Mouse (Mus musculus): Measurements from ENCODE around the gene Ptk7. TPM values are rescaled to one million over a fixed set of nuclear protein-coding genes. Genes with fewer than 3 reads are reported as not detected.
"Not testable (repeated sequence)": the region's sequence is repeated elsewhere in the genome, so short reads cannot be mapped to it uniquely, and the experiment has no call there.

Gene Ptk7
- polyA plus RNA-seq, 1 experiment from 2014 or later, result 0.04 TPM

GRCm38 (mm10) chr17:46578650-46579049, 50.7 kb downstream of the Ptk7 start:
- WGBS (ENCODE audit: missing documents), result 92% methylated on average over 5 of the region's 5 CpGs
- H3K4me3 ChIP-seq (ENCODE audit: inconsistent target), result no peak overlapping the region
- no peaks in the 10 kb centered on the region for H3K36me3 ChIP-seq (ENCODE audit: inconsistent target)
- H3K27ac ChIP-seq, result no peak overlapping the region
- no peaks in the 10 kb centered on the region for H3K79me2 ChIP-seq (ENCODE audit: inconsistent target)

DNA sequence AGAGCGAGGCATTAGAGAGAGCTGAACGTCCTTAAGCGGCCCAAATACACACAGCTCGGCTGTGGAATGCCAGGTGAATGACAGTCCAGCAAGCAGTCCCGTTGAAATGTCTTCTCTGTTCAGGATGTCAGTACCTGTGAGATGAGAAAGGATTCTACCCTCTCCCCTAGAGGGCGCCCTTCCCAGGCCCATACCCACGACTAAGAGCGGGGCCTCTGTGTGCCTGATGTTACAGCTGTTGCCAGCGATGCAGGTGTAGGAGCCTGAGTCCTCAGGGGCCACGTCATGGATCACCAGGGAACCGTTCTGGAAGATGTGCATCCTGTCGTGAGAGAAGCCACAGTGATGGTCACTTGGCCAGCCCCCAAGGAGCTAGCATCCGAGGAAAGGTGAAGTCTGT, 53.2 kb downstream of the Ptk7 start:
- Histone ChIP-seq H3K36me3 (ENCODE audit: inconsistent target) (no peaks in the 10 kb centered on the region), H3K79me2 (ENCODE audit: inconsistent target) (no peaks in the 10 kb centered on the region), H3K4me3 (ENCODE audit: inconsistent target) (no peak overlapping the region), H3K27ac (no peak overlapping the region)
- WGBS (ENCODE audit: missing documents), result 82% methylated on average over 13 of the region's 13 CpGs

DNA sequence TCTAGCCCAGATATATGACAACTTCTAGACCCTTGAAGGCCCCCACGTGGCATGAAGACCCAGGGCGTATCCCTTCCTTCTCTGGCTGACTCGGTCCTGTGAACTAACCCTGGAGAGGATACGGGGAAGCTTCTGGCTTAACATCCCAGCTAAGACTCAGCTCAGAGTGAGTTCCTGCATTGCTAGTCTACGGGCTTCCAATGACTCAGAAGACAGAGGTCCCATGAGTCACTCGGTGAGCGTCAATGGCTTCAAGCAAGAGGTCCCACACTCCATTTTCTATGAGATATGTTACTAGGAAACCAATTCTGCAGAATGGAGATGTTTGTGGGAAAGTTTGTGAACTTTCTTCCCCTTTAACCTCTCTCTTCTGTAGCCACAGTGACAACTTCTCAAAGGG, 54.8 kb downstream of the Ptk7 start:
- Histone ChIP-seq H3K79me2 (ENCODE audit: inconsistent target) (no peaks in the 10 kb centered on the region), H3K4me3 (ENCODE audit: inconsistent target) (no peak overlapping the region), H3K36me3 (ENCODE audit: inconsistent target) (no peaks in the 10 kb centered on the region), H3K27ac (no peak overlapping the region)
- 88% methylated on average over 7 of the region's 7 CpGs for WGBS (ENCODE audit: missing documents)

DNA sequence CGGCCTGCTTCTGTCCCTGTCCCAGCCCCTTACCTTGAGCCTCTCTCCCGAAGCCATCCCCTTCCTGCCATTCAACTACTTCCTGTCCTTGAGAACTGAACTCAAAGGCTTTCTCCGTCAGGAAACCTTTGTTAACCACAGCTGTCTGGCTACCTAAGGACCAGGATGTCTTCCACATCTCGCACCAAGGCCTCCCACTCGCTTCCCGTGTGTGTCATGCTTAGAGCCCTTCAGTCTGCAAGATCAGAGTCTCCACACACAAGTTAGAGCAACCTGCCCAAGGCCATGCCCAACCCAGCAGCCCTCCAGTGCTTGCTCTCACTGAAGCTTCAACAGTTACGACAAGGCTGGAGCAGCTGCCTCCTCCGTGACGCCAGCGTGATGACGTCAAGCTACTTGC, 58.3 kb downstream of the Ptk7 start:
- WGBS (ENCODE audit: missing documents), result 83% methylated on average over 11 of the region's 11 CpGs
- Histone ChIP-seq H3K27ac (no peak overlapping the region), H3K4me3 (ENCODE audit: inconsistent target) (no peak overlapping the region), H3K36me3 (ENCODE audit: inconsistent target) (no peaks in the 10 kb centered on the region), H3K79me2 (ENCODE audit: inconsistent target) (no peaks in the 10 kb centered on the region)

GRCm38 (mm10) chr17:46559146-46559545, 70.2 kb downstream of the Ptk7 start:
- peaks cover 10% of the 10 kb centered on the region for H3K79me2 ChIP-seq (ENCODE audit: inconsistent target)
- H3K27ac ChIP-seq, result no peak overlapping the region
- H3K4me3 ChIP-seq (ENCODE audit: inconsistent target), result no peak overlapping the region
- WGBS (ENCODE audit: missing documents), result 93% methylated on average over 6 of the region's 6 CpGs
- no peaks in the 10 kb centered on the region for H3K36me3 ChIP-seq (ENCODE audit: inconsistent target)

GRCm38 (mm10) chr17:46558151-46558550, 71.2 kb downstream of the Ptk7 start:
- H3K36me3 ChIP-seq (ENCODE audit: inconsistent target), result no peaks in the 10 kb centered on the region
- peaks cover 20% of the 10 kb centered on the region for H3K79me2 ChIP-seq (ENCODE audit: inconsistent target)
- 61% methylated on average over 4 of the region's 5 CpGs for WGBS (ENCODE audit: missing documents)
- no peak overlapping the region for H3K4me3 ChIP-seq (ENCODE audit: inconsistent target)
- no peak overlapping the region; the same call in 1 of the 2 replicates for H3K27ac ChIP-seq

DNA sequence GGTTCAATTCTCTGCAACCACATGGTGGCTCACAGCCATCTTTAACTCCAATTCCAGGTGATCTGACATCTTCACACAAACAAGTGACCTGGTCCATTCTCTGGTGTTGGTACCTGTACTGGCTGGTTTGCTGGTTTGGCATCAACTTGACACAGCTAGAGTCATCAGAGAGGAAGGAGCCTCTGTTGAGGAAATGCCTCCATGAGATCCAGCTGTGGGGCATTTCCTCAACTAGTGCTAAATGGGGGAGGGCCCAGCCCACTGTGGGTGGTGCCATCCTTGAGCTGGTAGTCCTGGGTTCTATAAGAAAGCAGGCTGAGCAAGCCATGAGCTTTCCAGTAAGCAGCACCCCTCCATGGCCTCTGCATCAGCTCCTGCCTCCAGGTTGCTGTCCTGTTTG, 72.0 kb downstream of the Ptk7 start:
- Histone ChIP-seq H3K27ac (peak overlapping the region; percentile 65), H3K79me2 (ENCODE audit: inconsistent target) (peaks cover 27% of the 10 kb centered on the region)
- not testable (repeated sequence) for H3K36me3 ChIP-seq (ENCODE audit: inconsistent target); H3K4me3 ChIP-seq (ENCODE audit: inconsistent target)

DNA sequence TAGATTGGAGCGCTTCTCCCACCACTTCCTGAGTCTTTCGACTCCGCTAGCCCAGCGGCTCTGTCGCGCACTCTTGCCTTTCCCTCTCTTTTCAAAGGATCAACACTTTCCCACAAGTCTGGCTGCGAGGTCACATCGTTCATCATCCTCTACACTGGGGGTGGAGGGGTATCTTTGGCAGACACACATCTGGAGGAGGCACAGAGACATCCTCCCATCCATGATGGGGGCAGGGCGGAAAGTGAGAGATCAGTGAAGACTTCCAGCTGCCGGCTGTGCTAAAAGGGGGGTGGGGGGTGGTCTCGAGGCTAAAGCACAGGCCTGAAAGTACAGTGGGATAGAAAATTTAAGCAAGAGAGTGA, 72.7 kb downstream of the Ptk7 start:
- H3K27ac ChIP-seq, result peak overlapping the region; percentile 65
- WGBS (ENCODE audit: missing documents), result under 1% methylated on average over 11 of the region's 11 CpGs
- peak overlapping the region; percentile 45 for H3K4me3 ChIP-seq (ENCODE audit: inconsistent target)
- H3K79me2 ChIP-seq (ENCODE audit: inconsistent target), result peaks cover 35% of the 10 kb centered on the region
- peaks cover 4% of the 10 kb centered on the region; the same call in 1 of the 2 replicates for H3K36me3 ChIP-seq (ENCODE audit: inconsistent target)

DNA sequence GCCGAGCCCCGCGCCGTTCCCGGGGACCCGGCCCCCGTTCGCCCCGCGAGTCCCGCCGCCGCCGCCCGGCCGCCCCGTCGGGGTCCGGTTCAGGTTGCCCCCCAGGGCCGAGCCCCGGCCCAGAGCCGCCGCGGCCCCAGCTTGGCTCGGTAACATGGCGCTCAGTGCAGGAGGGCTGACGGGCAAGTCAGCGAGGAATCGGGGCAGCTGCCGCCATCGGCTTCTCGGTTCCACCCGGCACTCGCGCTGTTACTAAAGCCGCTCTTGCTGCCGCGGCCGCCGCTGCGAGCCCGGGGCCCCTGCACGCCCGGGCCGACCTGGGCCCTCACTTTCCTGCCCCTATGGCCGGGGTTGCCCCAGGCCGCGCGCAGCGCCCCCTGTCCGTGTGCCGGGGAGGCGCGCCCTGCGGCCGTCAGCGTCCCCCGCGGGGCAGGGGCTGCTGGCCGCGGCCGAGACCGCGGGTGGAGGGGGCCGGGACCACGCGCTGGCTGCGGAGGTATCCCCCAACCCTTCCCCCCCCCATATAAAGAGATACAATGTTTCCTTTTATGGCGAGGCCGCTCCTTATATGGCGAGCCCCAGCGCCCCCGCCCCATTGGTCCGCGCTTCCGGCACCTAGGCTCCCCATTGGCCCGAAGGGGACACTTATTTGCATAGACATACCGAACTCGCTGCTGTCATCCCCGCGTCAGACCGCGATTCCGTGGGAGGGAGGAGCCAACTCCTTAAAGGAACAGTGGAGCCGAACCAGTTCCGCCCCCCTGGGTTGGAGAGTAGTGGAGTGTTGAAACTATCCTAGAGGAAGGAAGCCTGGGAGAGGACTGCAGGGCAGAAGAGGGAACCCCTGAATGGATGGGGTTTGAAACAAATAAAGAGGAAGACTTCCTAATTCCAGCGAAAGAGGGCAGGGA, 73.4 kb downstream of the Ptk7 start, which contains the start of gene Srf:
Gene Srf (minus strand): TSS at position 503 of the 911 bp plus-strand sequence.
- H3K79me2 ChIP-seq (ENCODE audit: inconsistent target), result peaks cover 39% of the 10 kb centered on the region
- H3K27ac ChIP-seq, result peak within 1 kb of the TSS; percentile 65
- peaks cover 11% of the 10 kb centered on the region; the same call in 1 of the 2 replicates for H3K36me3 ChIP-seq (ENCODE audit: inconsistent target)
- H3K4me3 ChIP-seq (ENCODE audit: inconsistent target), result peak within 1 kb of the TSS; percentile 54
- 1% methylated on average over 60 of the region's 87 CpGs for WGBS (ENCODE audit: missing documents)

DNA sequence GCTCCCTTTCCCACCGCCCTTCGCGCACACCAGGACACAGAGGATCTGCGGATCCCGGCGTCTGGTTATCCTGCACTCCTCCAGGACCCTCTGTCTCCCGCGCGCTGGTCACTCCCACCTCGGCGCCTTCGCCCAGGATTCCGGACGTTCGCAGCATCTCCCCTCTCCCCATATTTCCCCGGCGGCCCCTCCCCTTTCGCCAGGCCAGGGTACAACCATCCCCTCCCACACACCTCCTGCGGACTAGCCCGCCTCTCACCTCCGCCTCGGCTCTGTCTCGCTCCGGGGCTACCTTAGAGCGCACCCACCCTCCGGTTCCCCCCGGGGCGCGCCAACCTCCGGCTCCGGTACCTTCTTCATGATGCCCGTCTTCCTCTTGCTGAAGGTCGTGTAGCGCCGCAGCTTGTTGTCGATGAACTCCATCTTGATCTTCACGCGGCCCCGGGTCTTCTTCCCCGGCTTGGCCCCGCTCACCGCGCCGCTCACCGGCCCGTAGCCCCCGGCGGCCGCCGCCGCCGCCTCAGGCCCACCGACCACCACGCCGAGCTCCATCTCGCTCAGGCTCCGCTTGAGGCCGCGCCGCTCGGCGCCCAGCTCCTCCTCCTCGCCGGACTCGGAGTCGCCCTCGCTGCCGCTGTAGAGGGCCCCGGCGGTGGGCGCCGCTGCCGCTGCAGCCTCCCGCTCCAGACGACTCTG, 74.2 kb downstream of the Ptk7 start:
- Histone ChIP-seq H3K79me2 (ENCODE audit: inconsistent target) (peaks cover 39% of the 10 kb centered on the region), H3K4me3 (ENCODE audit: inconsistent target) (peak overlapping the region; percentile 54), H3K36me3 (ENCODE audit: inconsistent target) (peaks cover 19% of the 10 kb centered on the region), H3K27ac (no peak overlapping the region)
- under 1% methylated on average over 75 of the region's 75 CpGs for WGBS (ENCODE audit: missing documents)

DNA sequence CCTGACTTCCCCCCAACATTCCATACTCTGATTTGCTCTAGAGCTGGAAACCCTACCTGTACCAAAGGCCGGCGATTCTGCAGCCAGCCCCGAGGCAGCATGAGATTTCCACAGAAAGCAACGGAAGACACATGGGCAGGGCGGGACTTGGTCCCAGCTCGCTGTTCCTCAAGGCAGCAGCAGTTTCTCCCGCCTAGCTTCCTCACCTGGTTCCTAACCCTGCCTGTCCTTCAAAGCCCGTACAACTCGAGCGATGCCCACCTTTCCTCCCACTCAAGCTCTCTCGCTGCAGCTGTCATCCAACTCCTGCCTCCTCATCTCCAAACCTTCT, 74.7 kb downstream of the Ptk7 start:
- Histone ChIP-seq H3K36me3 (ENCODE audit: inconsistent target) (peaks cover 24% of the 10 kb centered on the region), H3K27ac (no peak overlapping the region), H3K79me2 (ENCODE audit: inconsistent target) (peaks cover 39% of the 10 kb centered on the region), H3K4me3 (ENCODE audit: inconsistent target) (peak overlapping the region; percentile 54)
- 2% methylated on average over 11 of the region's 11 CpGs for WGBS (ENCODE audit: missing documents)

- peaks cover 28% of the 10 kb centered on the region for H3K36me3 ChIP-seq (ENCODE audit: inconsistent target)
- 89% methylated on average over 3 of the region's 3 CpGs for WGBS (ENCODE audit: missing documents)
- H3K27ac ChIP-seq, result no peak overlapping the region
- peaks cover 39% of the 10 kb centered on the region for H3K79me2 ChIP-seq (ENCODE audit: inconsistent target)
- H3K4me3 ChIP-seq (ENCODE audit: inconsistent target), result no peak overlapping the region
These were observed 75.4 kb downstream of the Ptk7 start for GRCm38 (mm10) chr17:46553926-46554325.

DNA sequence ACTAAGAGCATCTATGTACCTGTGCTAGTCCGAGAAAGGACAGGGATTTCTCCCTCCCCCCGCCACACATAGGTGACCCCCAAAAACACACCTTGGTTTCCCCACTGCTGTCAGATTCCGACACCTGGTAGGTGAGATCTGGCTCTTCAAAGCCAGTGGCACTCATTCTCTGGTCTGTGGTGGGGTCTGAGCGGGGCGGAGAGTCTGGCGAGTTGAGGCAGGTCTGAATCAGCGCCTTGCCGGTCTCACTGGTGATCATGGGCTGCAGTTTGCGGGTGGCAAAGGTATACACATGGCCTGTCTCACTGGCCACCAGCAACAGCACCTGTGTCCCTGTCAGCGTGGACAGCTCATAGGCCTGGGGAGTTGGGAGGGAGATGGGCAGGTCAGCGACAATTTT, 75.8 kb downstream of the Ptk7 start:
- peaks cover 39% of the 10 kb centered on the region for H3K79me2 ChIP-seq (ENCODE audit: inconsistent target)
- WGBS (ENCODE audit: missing documents), result 91% methylated on average over 11 of the region's 11 CpGs
- peaks cover 28% of the 10 kb centered on the region for H3K36me3 ChIP-seq (ENCODE audit: inconsistent target)
- H3K4me3 ChIP-seq (ENCODE audit: inconsistent target), result no peak overlapping the region
- H3K27ac ChIP-seq, result no peak overlapping the region

- H3K27ac ChIP-seq, result no peak overlapping the region
- peaks cover 39% of the 10 kb centered on the region for H3K79me2 ChIP-seq (ENCODE audit: inconsistent target)
- no peak overlapping the region for H3K4me3 ChIP-seq (ENCODE audit: inconsistent target)
- peaks cover 28% of the 10 kb centered on the region for H3K36me3 ChIP-seq (ENCODE audit: inconsistent target)
- 31% methylated on average over 18 of the region's 24 CpGs for WGBS (ENCODE audit: missing documents)
These were observed 76.4 kb downstream of the Ptk7 start for GRCm38 (mm10) chr17:46552841-46553423.

- H3K36me3 ChIP-seq (ENCODE audit: inconsistent target), result peaks cover 28% of the 10 kb centered on the region
These were observed 77.2 kb downstream of the Ptk7 start for GRCm38 (mm10) chr17:46552151-46552550.

More at GRCm38 (mm10) chr17:46552151-46552550, 77.2 kb downstream of the Ptk7 start:
- Histone ChIP-seq H3K4me3 (ENCODE audit: inconsistent target) (no peak overlapping the region), H3K27ac (no peak overlapping the region), H3K79me2 (ENCODE audit: inconsistent target) (peaks cover 39% of the 10 kb centered on the region)
- WGBS (ENCODE audit: missing documents), result 96% methylated on average over 7 of the region's 7 CpGs

Measured in macrophage (primary cell).